8 mouse cellular contexts compared by ENCODE assay signal in genomic region chr10:60351248-60351647, GRCm38 (mm10). TPM values are rescaled to one million over a fixed set of nuclear protein-coding genes. Genes with fewer than 3 reads are reported as not detected.
A peak's percentile ranks its signal among the peaks of the same experiment; 100 is the strongest.
DNase-seq lines count a peak whose midpoint lies in the region; ATAC-seq lines count a peak whose summit lies in the region.
"Had no signal": no experiment of that assay in that cellular context is flagged by ENCODE, and none has a peak within 500 bp of the region (broad histone marks: within the 10 kb centered on the region; RNA-seq: fewer than 3 reads in every experiment).

No protein-coding gene starts in this region.

- peak; percentile 11; the same call in 1 of the 2 replicates for ATAC-seq in midbrain, embryonic 11.5 days (ENCODE audit: low FRiP score)
- ATAC-seq in midbrain, embryonic 16.5 days, result no peak
- no peak for ATAC-seq in heart, embryonic 13.5 days (ENCODE audit: extremely low read depth, insufficient number of reproducible peaks, low FRiP score, low TSS enrichment)
- no peak for ATAC-seq in limb, embryonic 15.5 days (ENCODE audit: insufficient number of reproducible peaks, low FRiP score, low TSS enrichment, low read depth)
- no peak for ATAC-seq in stomach, embryonic 16.5 days (ENCODE audit: insufficient read depth, low FRiP score)

- H3K4me1 ChIP-seq in midbrain, embryonic 11.5 days (ENCODE audit: control insufficient read depth, insufficient read depth, low read length), result peaks cover 12% of the 10 kb centered on the region
- H3K4me1 ChIP-seq in midbrain, embryonic 16.5 days (ENCODE audit: control insufficient read depth, insufficient read depth, low read length), result peaks cover 4% of the 10 kb centered on the region; the same call in 1 of the 2 replicates
- peaks cover 65% of the 10 kb centered on the region for H3K4me1 ChIP-seq in heart, embryonic 13.5 days
- peaks cover 73% of the 10 kb centered on the region for H3K4me1 ChIP-seq in limb, embryonic 15.5 days
- peaks cover 65% of the 10 kb centered on the region for H3K4me1 ChIP-seq in stomach, embryonic 16.5 days (ENCODE audit: control insufficient read depth, insufficient read depth, low read length)

- no peak for DNase-seq in midbrain, embryonic 11.5 days (ENCODE audit: low spot score, missing footprints)
- no peak for DNase-seq in cerebellum, adult 18-20 months
- no peak for DNase-seq in embryo, embryonic 10 days (ENCODE audit: low spot score)
- DNase-seq: cerebellum, adult 11 months had no signal

- no peak overlapping the region for H3K27ac ChIP-seq in midbrain, embryonic 11.5 days (ENCODE audit: low read depth, low read length)
- no peak overlapping the region for H3K27ac ChIP-seq in midbrain, embryonic 16.5 days (ENCODE audit: low read length)
- peak overlapping the region; percentile 86 for H3K27ac ChIP-seq in heart, embryonic 13.5 days (replicated peaks)
- peak overlapping the region; percentile 89 for H3K27ac ChIP-seq in limb, embryonic 15.5 days
- peak overlapping the region; percentile 97 for H3K27ac ChIP-seq in stomach, embryonic 16.5 days (ENCODE audit: low read length)

- H3K9ac ChIP-seq in midbrain, embryonic 11.5 days (ENCODE audit: low read length), result no peak overlapping the region
- H3K9ac ChIP-seq in midbrain, embryonic 16.5 days (ENCODE audit: low read depth, low read length), result no peak overlapping the region
- no peak overlapping the region for H3K9ac ChIP-seq in heart, embryonic 13.5 days
- H3K9ac ChIP-seq in limb, embryonic 15.5 days, result no peak overlapping the region
- H3K9ac ChIP-seq in stomach, embryonic 16.5 days (ENCODE audit: low read length), result peak overlapping the region; percentile 43

- no peaks in the 10 kb centered on the region for H3K36me3 ChIP-seq in midbrain, embryonic 11.5 days (ENCODE audit: control insufficient read depth, insufficient read depth, low read length)
- no peaks in the 10 kb centered on the region for H3K36me3 ChIP-seq in midbrain, embryonic 16.5 days (ENCODE audit: control insufficient read depth, insufficient read depth, low read length)
- H3K36me3 ChIP-seq in heart, embryonic 13.5 days, result no peaks in the 10 kb centered on the region
- H3K36me3 ChIP-seq in limb, embryonic 15.5 days, result no peaks in the 10 kb centered on the region
- no peaks in the 10 kb centered on the region for H3K36me3 ChIP-seq in stomach, embryonic 16.5 days (ENCODE audit: control insufficient read depth, insufficient read depth, low read length)

- H3K9me3 ChIP-seq in midbrain, embryonic 11.5 days (ENCODE audit: control insufficient read depth, low read length), result no peaks in the 10 kb centered on the region
- no peaks in the 10 kb centered on the region for H3K9me3 ChIP-seq in midbrain, embryonic 16.5 days (replicated peaks; ENCODE audit: control insufficient read depth, low read length, poor library complexity, severe bottlenecking)
- no peaks in the 10 kb centered on the region for H3K9me3 ChIP-seq in heart, embryonic 13.5 days
- no peaks in the 10 kb centered on the region for H3K9me3 ChIP-seq in limb, embryonic 15.5 days
- H3K9me3 ChIP-seq in stomach, embryonic 16.5 days (replicated peaks; ENCODE audit: control insufficient read depth, low read length), result no peaks in the 10 kb centered on the region

- H3K4me3 ChIP-seq in midbrain, embryonic 11.5 days (ENCODE audit: low read depth, low read length), result no peak overlapping the region
- no peak overlapping the region for H3K4me3 ChIP-seq in midbrain, embryonic 16.5 days (ENCODE audit: low read depth, low read length)
- no peak overlapping the region for H3K4me3 ChIP-seq in heart, embryonic 13.5 days
- H3K4me3 ChIP-seq in limb, embryonic 15.5 days, result no peak overlapping the region
- 0 out of 2 replicates have a peak overlapping the region, but pooled peaks have one; percentile 32 for H3K4me3 ChIP-seq in stomach, embryonic 16.5 days (replicated peaks; ENCODE audit: low read length)

- H3K4me2 ChIP-seq in midbrain, embryonic 11.5 days, result no peak overlapping the region
- H3K4me2 ChIP-seq in midbrain, embryonic 16.5 days (ENCODE audit: low read length), result no peak overlapping the region
- H3K4me2 ChIP-seq in heart, embryonic 13.5 days, result peak overlapping the region; percentile 56
- H3K4me2 ChIP-seq in limb, embryonic 15.5 days, result 0 out of 2 replicates have a peak overlapping the region, but pooled peaks have one; percentile 40
- peak overlapping the region; percentile 57 for H3K4me2 ChIP-seq in stomach, embryonic 16.5 days (ENCODE audit: low read depth, low read length)

- peaks cover 6% of the 10 kb centered on the region; the same call in 1 of the 2 replicates for H3K27me3 ChIP-seq in midbrain, embryonic 11.5 days (ENCODE audit: control insufficient read depth, insufficient read depth, low read length)
- peaks cover 11% of the 10 kb centered on the region for H3K27me3 ChIP-seq in midbrain, embryonic 16.5 days (ENCODE audit: control insufficient read depth, insufficient read depth, low read depth, low read length)
- H3K27me3 ChIP-seq in heart, embryonic 13.5 days (replicated peaks), result peaks cover 3% of the 10 kb centered on the region; the same call in 1 of the 2 replicates
- peaks cover 15% of the 10 kb centered on the region for H3K27me3 ChIP-seq in limb, embryonic 15.5 days
- H3K27me3 ChIP-seq in stomach, embryonic 16.5 days (ENCODE audit: control insufficient read depth, insufficient read depth, low read length), result 0 out of 2 replicates have a peak, but pooled peaks cover 3% of the 10 kb centered on the region

- 27% methylated on average over 3 of the region's 3 CpGs for WGBS in midbrain, embryonic 11.5 days
- 33% methylated on average over 3 of the region's 3 CpGs for WGBS in midbrain, embryonic 16.5 days
- WGBS in heart, embryonic 13.5 days, result 18% methylated on average over 3 of the region's 3 CpGs
- 12% methylated on average over 3 of the region's 3 CpGs for WGBS in limb, embryonic 15.5 days
- 8% methylated on average over 3 of the region's 3 CpGs for WGBS in stomach, embryonic 16.5 days

RNA-seq across cellular contexts. Expression of gene Vsir, which starts 4.6 kb away (rescaled TPM):
- 1.7 and 2.3 TPM in 2 replicates for polyA plus RNA-seq in midbrain, embryonic 11.5 days (2014; fragmentation: Nextera tagmentation; extraction: Ambion mirVana)
- 1.5 and 1.8 TPM in 2 replicates for polyA plus RNA-seq in midbrain, embryonic 16.5 days (2015; fragmentation: Nextera tagmentation; extraction: Ambion mirVana)
- polyA plus RNA-seq in heart, embryonic 13.5 days (2015; fragmentation: Nextera tagmentation; extraction: Ambion mirVana), result 2.4 and 3.2 TPM in 2 replicates
- polyA plus RNA-seq in limb, embryonic 15.5 days (2015; fragmentation: Nextera tagmentation; extraction: Ambion mirVana), result 3.4 and 6.7 TPM in 2 replicates
- 6.6 and 8.5 TPM in 2 replicates for polyA plus RNA-seq in stomach, embryonic 16.5 days (2015; fragmentation: Nextera tagmentation; extraction: Ambion mirVana)

RNA-seq across cellular contexts. Expression of gene Gm17455, which starts 48.3 kb away (rescaled TPM):
- 3.0 and 3.7 TPM in 2 replicates for polyA plus RNA-seq in midbrain, embryonic 11.5 days (2014; fragmentation: Nextera tagmentation; extraction: Ambion mirVana)
- 9.4 and 13.9 TPM in 2 replicates for polyA plus RNA-seq in midbrain, embryonic 16.5 days (2015; fragmentation: Nextera tagmentation; extraction: Ambion mirVana)
- 0.62 TPM in 1 of 2 replicates, not detected in the other for polyA plus RNA-seq in heart, embryonic 13.5 days (2015; fragmentation: Nextera tagmentation; extraction: Ambion mirVana)
- 1.2 and 4.0 TPM in 2 replicates for polyA plus RNA-seq in limb, embryonic 15.5 days (2015; fragmentation: Nextera tagmentation; extraction: Ambion mirVana)
- polyA plus RNA-seq in stomach, embryonic 16.5 days (2015; fragmentation: Nextera tagmentation; extraction: Ambion mirVana), result 0.76 TPM in 1 of 2 replicates, not detected in the other

Comparison
In these comparisons a context has a peak if more than half of its experiments do, and no peak if none do; other contexts are left out.
1. H3K27ac ChIP-seq: peak in heart, embryonic 13.5 days (single experiment), limb, embryonic 15.5 days (single experiment) and stomach, embryonic 16.5 days (single experiment); none in midbrain, embryonic 11.5 days (single experiment) and midbrain, embryonic 16.5 days (single experiment).
2. H3K4me2 ChIP-seq: peak in heart, embryonic 13.5 days (single experiment), limb, embryonic 15.5 days (single experiment) and stomach, embryonic 16.5 days (single experiment); none in midbrain, embryonic 11.5 days (single experiment) and midbrain, embryonic 16.5 days (single experiment).